Mouse (Mus musculus) cerebellum, postnatal 14 days (tissue): ENCODE data around the gene Rab37.

ENCODE experiments used
- DNase-seq, 2 experiments: peaks; one replicate each; pipeline ENCODE4 v3.0.0; 2021; ENCODE audit warnings: mixed read lengths in 2 of 2

Rab37 gene

GRCm38 (mm10) chr11:115138597-115139262 is 47.5 kb downstream of the Rab37 start:
- DNase-seq = no peak

- no peak for DNase-seq
Observed at GRCm38 (mm10) chr11:115141970-115142369, 50.7 kb downstream of the Rab37 start.

GRCm38 (mm10) chr11:115147813-115148212 is 56.6 kb downstream of the Rab37 start:
- no peak for DNase-seq

GRCm38 (mm10) chr11:115150741-115151254 is 59.6 kb downstream of the Rab37 start:
- DNase-seq = no peak

- peak; percentile 94 for DNase-seq
Observed at GRCm38 (mm10) chr11:115151755-115152429, 60.7 kb downstream of the Rab37 start.

- DNase-seq = no peak
Observed at GRCm38 (mm10) chr11:115153088-115153487, 61.9 kb downstream of the Rab37 start.

GRCm38 (mm10) chr11:115153699-115154292 is 62.6 kb downstream of the Rab37 start:
- peak; percentile 86 for DNase-seq

GRCm38 (mm10) chr11:115155053-115155634 is 63.9 kb downstream of the Rab37 start:
- DNase-seq = no peak

- no peak for DNase-seq
Observed at GRCm38 (mm10) chr11:115157933-115158719, 66.9 kb downstream of the Rab37 start.

- peak; percentile 93 to 95 for DNase-seq
Observed at GRCm38 (mm10) chr11:115160016-115160797, 69.0 kb downstream of the Rab37 start.

GRCm38 (mm10) chr11:115160883-115161577 is 69.8 kb downstream of the Rab37 start:
- peak; percentile 91 to 95 for DNase-seq

GRCm38 (mm10) chr11:115161578-115162204 is 70.5 kb downstream of the Rab37 start:
- no peak for DNase-seq

GRCm38 (mm10) chr11:115162205-115162601 is 71.0 kb downstream of the Rab37 start:
- DNase-seq = no peak

- peak; percentile 98 for DNase-seq
Observed at GRCm38 (mm10) chr11:115162832-115163480, 71.7 kb downstream of the Rab37 start, which contains the start of gene Slc9a3r1. Gene Slc9a3r1 (plus strand): TSS chr11:115163341.

- DNase-seq = peak in 1 of 2 experiments; percentile 51
Observed at GRCm38 (mm10) chr11:115163568-115164150, 72.4 kb downstream of the Rab37 start.

GRCm38 (mm10) chr11:115164341-115164975 is 73.2 kb downstream of the Rab37 start:
- no peak for DNase-seq

GRCm38 (mm10) chr11:115164976-115165374 is 73.7 kb downstream of the Rab37 start:
- DNase-seq = peak; percentile 50 to 57

GRCm38 (mm10) chr11:115166776-115167175 is 75.5 kb downstream of the Rab37 start:
- no peak for DNase-seq
